ENCODE assay signal across 11 mouse cellular contexts in genomic region chr6:60827290-60827689, GRCm38 (mm10). TPM values are rescaled to one million over a fixed set of nuclear protein-coding genes. Genes with fewer than 3 reads are reported as not detected.
DNase-seq lines count a peak whose midpoint lies in the region; ATAC-seq and TF ChIP-seq lines count a peak whose summit lies in the region.
"Had no signal": no experiment of that assay in that cellular context is flagged by ENCODE, and none has a peak within 500 bp of the region (broad histone marks: within the 10 kb centered on the region; RNA-seq: fewer than 3 reads in every experiment).

No protein-coding gene starts in this region.

- intact Hi-C loops in left cerebral cortex, adult 2 months (cut with DNase I) = no loop called here
- intact Hi-C loops in left cerebral cortex, postnatal 4 days (cut with DNase I) = no loop called here

- H3K9me3 ChIP-seq in hindbrain, embryonic 14.5 days (ENCODE audit: control insufficient read depth, low read length) = no peaks in the 10 kb centered on the region
- H3K9me3 ChIP-seq in midbrain, embryonic 15.5 days = no peaks in the 10 kb centered on the region
- H3K9me3 ChIP-seq: kidney, embryonic 15.5 days; lung, embryonic 15.5 days had no signal

- H3K4me2 ChIP-seq in hindbrain, embryonic 14.5 days (replicated peaks) = peak overlapping the region; percentile 71
- H3K4me2 ChIP-seq in midbrain, embryonic 15.5 days = peak overlapping the region; percentile 84

- 33% methylated on average over 1 of the region's 1 CpGs for WGBS in hindbrain, embryonic 14.5 days
- 33% methylated on average over 1 of the region's 1 CpGs for WGBS in midbrain, embryonic 15.5 days

- H3K4me3 ChIP-seq in left cerebral cortex, adult 2 months = peak overlapping the region; percentile 75
- H3K4me3 ChIP-seq in hindbrain, embryonic 14.5 days (replicated peaks; ENCODE audit: low read length) = peak overlapping the region; percentile 43
- peak overlapping the region; percentile 64; the same call in 1 of the 2 replicates for H3K4me3 ChIP-seq in midbrain, embryonic 15.5 days
- H3K4me3 ChIP-seq: lung, embryonic 15.5 days had no signal

- ATAC-seq in hindbrain, embryonic 14.5 days (ENCODE audit: low FRiP score) = no peak
- no peak for ATAC-seq in midbrain, embryonic 15.5 days (replicated peaks)

- H3K4me1 ChIP-seq in hindbrain, embryonic 14.5 days (replicated peaks; ENCODE audit: control insufficient read depth, insufficient read depth, low read length) = peaks cover 5% of the 10 kb centered on the region; the same call in 1 of the 2 replicates
- peaks cover 11% of the 10 kb centered on the region for H3K4me1 ChIP-seq in midbrain, embryonic 15.5 days

- TF ChIP-seq CTCF in left cerebral cortex, adult 2 months (IDR thresholded peaks at IDR 0.05) = no peak

- no peaks in the 10 kb centered on the region for H3K27me3 ChIP-seq in hindbrain, embryonic 14.5 days (ENCODE audit: control insufficient read depth, insufficient read depth, low read length)
- H3K27me3 ChIP-seq in midbrain, embryonic 15.5 days (replicated peaks) = no peaks in the 10 kb centered on the region
- H3K27me3 ChIP-seq: CH12.LX had no signal

- H3K9ac ChIP-seq in hindbrain, embryonic 14.5 days = 0 out of 2 replicates have a peak overlapping the region, but pooled peaks have one; percentile 20
- no peak overlapping the region for H3K9ac ChIP-seq in midbrain, embryonic 15.5 days
- H3K9ac ChIP-seq: kidney, embryonic 15.5 days; lung, embryonic 15.5 days had no signal

- no peaks in the 10 kb centered on the region for H3K36me3 ChIP-seq in hindbrain, embryonic 14.5 days (replicated peaks; ENCODE audit: control insufficient read depth, insufficient read depth)
- H3K36me3 ChIP-seq in midbrain, embryonic 15.5 days (replicated peaks) = no peaks in the 10 kb centered on the region
- H3K36me3 ChIP-seq: kidney, embryonic 15.5 days; lung, embryonic 15.5 days had no signal

- H3K27ac ChIP-seq in left cerebral cortex, adult 2 months = no peak overlapping the region; the same call in 1 of the 2 replicates
- H3K27ac ChIP-seq in hindbrain, embryonic 14.5 days = no peak overlapping the region
- no peak overlapping the region for H3K27ac ChIP-seq in midbrain, embryonic 15.5 days
- H3K27ac ChIP-seq: kidney, embryonic 15.5 days; lung, embryonic 15.5 days had no signal

- DNase-seq in left cerebral cortex, adult 2 months (ENCODE audit: extremely low spot score in 1 of 2, low spot score in 2 of 2) = no peak
- no peak for DNase-seq in left cerebral cortex, postnatal 4 days
- DNase-seq in c-Kit-positive CD71-positive TER-119-negative erythroid progenitor cells, embryonic 14.5 days (ENCODE audit: low read depth) = peak; percentile 47
- DNase-seq in hindbrain, embryonic 14.5 days (ENCODE audit: low spot score) = no peak
- DNase-seq in cerebellum, adult 8-10 months = no peak
- DNase-seq in urinary bladder, postnatal 10 days (ENCODE audit: low spot score) = no peak
- DNase-seq: heart, postnatal 4 days had no signal

RNA-seq across cellular contexts. Expression of gene Snca, which starts 2.4 kb away (rescaled TPM):
- total RNA-seq in left cerebral cortex, adult 2 months (2021) = 100 to 1,000 TPM; 306 to 330 TPM
- total RNA-seq in left cerebral cortex, postnatal 4 days (2021) = 100 to 1,000 TPM; 295 to 330 TPM
- 235 and 295 TPM in 2 replicates for polyA plus RNA-seq in hindbrain, embryonic 14.5 days (2014; fragmentation: Nextera tagmentation; extraction: Ambion mirVana)
- 197 and 211 TPM in 2 replicates for polyA plus RNA-seq in midbrain, embryonic 15.5 days (2015; fragmentation: Nextera tagmentation; extraction: Ambion mirVana)
- total RNA-seq: CH12.LX had no signal
